Mouse (Mus musculus) cerebellum, adult 11 months (tissue): ENCODE data around the gene Rbms3.

Source experiments
- DNase-seq: peaks from one replicate; pipeline ENCODE4 v3.0.0; 2022

Rbms3 gene

DNA sequence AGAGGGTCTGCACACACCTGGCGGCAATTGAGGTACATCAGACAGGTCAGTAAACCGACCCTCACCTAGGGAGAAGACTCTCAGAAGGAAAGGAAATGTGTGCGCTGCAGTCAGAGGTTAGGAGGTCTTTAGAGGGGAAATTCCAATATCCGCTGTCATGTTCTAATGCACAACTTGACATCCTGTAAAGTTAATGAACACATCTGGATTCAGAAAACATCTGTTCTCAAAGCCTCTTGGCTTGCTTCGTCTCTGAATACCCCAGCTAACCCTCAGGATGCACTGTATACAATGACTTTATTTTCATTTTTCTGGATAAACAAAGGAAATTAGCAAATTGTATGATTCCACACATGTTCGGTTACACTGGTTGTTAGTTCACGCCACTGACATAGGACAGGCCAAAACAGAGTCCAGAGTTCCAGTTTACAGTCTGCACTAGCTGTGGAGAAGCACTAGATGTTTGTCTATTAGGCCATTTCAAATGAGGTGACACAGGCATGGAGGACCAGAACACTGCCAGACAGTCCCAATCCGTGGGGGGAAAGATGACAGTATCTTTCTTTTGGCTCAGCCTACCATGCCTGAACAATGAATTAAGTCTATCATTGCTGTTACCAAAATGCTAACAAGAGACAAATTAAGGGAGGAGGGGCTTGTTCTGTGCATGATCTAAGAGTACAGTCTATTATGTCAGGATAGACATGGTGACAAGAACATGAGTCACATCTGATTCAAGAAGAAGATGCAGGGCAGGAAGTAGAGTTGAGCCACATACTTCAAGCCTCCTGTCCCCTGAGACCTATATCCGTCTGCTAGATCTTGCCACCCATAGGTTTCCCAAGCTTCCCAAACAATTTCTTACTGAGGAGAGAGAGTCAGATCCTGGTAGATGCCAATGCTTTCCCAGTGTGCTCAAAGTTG, 538.2 kb downstream of the Rbms3 start:
- no peak for DNase-seq

- peak; percentile 81 for DNase-seq
Observed at GRCm38 (mm10) chr9:117089409-117090147, 540.1 kb downstream of the Rbms3 start.

- DNase-seq: no peak
Observed at GRCm38 (mm10) chr9:117088309-117088708, 541.4 kb downstream of the Rbms3 start.

GRCm38 (mm10) chr9:117085706-117086105, 544.0 kb downstream of the Rbms3 start:
- no peak for DNase-seq

DNA sequence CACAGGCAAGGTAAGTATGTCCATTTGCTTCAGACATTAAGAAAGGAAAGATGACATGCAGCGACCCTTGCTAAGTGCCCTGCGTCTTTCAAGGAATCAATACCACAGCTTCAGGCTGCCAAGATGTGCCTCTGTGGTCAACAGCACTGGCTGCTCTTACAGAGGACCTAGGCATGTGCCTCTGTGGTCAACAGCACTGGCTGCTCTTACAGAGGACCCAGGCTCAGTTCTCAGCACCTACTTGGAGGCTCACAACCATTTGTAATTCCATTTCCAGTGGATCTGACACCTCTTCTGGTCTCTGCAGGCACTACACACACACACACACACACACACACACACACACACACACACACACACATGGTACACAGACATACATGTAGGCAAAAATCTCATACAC, 545.2 kb downstream of the Rbms3 start:
- no peak for DNase-seq

DNA sequence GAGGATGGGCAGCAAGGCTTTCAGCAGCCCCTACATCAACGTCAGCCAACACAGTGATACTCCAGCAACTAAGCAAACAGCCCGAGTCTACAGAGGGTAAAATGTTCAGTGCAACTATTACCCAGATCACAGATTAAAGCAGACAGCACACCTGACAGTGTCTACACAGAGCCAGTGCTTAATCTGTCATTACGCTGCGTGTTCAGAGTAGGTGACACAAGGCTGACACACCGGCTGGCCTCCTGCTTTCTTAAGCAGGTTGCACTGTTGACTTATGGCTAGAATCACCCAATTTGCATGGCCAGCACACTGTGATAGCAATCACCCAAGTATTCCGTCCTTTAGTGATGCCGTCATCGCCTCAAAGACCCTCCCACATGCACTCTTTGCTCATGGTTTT, 550.2 kb downstream of the Rbms3 start:
- DNase-seq: no peak

- DNase-seq: no peak
Observed at GRCm38 (mm10) chr9:117077548-117077947, 552.2 kb downstream of the Rbms3 start.

GRCm38 (mm10) chr9:117076785-117077184, 552.9 kb downstream of the Rbms3 start:
- DNase-seq: no peak

- no peak for DNase-seq
Observed at GRCm38 (mm10) chr9:117072433-117073099, 557.1 kb downstream of the Rbms3 start.

DNA sequence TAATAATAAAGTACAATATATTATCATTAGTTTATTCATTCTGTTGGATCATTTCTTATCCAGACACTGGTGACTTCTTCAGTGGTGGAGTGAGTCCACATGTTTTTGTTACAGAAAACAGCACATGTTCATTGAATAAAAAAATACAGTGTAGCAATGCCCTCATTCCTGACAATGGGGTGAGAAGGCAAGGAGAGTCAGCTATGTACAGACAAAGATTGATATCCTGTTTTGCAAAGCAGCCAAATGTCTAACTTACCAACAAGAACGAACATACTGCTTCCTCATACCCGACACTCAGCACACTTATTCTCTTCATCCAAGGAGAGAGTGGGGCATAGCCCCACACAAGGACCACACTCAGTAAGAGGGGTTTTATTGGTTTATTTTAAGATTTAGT, 559.1 kb downstream of the Rbms3 start:
- DNase-seq: no peak

DNA sequence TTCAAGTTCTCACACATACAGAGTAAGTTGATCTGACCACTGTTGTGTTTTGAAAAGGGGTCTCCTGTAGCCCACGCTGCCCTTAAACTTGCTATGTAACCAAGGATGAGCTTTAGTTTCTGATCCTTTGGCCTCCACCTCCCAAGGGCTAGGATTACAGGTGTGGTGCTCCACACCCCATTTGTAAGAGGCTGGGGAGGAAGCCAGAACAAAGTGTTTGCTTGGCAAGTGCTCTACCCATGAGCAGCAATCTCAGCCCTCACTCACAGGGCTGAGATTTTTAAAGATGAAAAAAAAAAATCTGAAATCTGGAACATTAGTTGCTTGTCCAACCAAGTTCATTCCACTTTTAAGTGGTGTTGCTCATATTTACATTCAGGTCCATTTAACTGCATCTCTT, 560.5 kb downstream of the Rbms3 start:
- no peak for DNase-seq

GRCm38 (mm10) chr9:117067703-117068419, 561.9 kb downstream of the Rbms3 start:
- DNase-seq: no peak

GRCm38 (mm10) chr9:117066502-117066901, 563.2 kb downstream of the Rbms3 start:
- no peak for DNase-seq

DNA sequence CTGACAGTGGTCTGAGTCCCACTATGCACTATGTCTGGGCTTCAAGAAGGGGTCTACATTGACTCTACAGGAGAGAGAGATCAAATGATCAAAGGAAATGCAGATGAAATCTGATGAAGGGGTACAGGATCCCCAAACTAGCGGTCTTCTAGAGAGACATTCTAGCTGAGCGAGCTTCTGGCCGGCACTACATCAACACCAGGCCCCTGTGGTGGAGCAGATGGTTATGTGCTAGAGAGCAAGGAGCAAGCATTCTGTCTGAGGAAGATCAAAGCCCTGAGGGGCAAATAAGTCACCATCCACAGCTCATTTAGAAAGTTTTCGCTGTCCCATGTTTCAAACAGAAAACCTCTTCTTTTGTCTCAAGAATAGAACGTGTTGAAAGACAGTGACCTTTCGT, 564.1 kb downstream of the Rbms3 start:
- DNase-seq: no peak

- no peak for DNase-seq
Observed at GRCm38 (mm10) chr9:117059586-117059985, 570.1 kb downstream of the Rbms3 start.

DNA sequence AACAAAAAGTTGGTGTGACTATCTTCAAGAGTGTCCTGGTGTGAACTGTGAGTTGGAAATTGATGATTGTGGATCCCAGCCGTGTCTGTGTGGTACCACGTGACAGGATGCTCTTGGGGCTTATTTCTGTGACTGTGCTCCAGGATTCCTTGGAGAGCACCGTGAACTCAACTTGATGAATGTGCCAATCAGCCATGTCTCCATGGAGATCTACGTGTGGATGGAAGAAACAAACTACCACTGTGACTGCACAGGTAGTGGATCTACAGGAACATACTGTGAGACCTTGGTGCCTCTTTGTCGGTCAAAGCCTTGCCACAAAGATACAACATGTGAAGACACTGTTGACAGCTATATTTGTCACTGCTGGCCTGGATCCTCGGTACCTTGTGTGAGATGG, 570.6 kb downstream of the Rbms3 start:
- DNase-seq: no peak

DNA sequence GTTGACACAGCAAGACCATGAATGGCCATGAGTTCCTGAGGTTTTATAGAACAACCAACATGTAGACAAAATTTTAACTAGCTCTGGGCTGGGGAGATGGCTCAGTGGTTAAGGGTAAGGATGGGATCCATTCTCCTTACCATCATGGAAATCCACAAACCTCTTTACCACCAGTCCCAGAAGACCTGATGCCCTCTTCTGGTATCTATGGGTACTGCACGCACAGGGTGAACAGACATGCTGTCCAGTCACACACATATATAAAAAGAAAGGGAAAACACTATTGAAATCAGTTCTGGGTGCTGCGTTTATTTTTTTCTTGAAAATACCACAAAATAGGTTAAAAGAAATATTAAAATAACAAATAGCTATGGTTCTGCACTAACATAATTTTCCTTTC, 577.8 kb downstream of the Rbms3 start:
- no peak for DNase-seq

- DNase-seq: no peak
Observed at GRCm38 (mm10) chr9:117048641-117049040, 581.1 kb downstream of the Rbms3 start.

DNA sequence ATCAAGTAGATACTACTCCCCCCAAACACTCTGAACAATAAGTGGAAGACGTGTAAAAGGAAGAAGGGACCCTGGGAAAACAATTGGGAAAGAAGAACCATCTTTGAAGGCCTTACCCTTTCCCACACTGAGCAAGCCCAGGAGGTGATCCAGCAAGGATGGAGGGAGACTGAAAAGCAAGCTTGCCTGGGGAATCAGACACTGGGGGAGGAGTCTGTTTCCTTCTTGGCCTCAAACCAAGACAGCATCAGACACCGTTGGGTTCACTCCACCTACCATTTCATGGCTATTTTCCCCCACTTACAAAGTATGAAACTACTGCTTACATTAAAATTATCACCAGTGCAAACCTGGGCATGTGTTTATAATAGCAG, 587.7 kb downstream of the Rbms3 start:
- no peak for DNase-seq

- no peak for DNase-seq
Observed at GRCm38 (mm10) chr9:117041291-117041992, 588.3 kb downstream of the Rbms3 start.

DNA sequence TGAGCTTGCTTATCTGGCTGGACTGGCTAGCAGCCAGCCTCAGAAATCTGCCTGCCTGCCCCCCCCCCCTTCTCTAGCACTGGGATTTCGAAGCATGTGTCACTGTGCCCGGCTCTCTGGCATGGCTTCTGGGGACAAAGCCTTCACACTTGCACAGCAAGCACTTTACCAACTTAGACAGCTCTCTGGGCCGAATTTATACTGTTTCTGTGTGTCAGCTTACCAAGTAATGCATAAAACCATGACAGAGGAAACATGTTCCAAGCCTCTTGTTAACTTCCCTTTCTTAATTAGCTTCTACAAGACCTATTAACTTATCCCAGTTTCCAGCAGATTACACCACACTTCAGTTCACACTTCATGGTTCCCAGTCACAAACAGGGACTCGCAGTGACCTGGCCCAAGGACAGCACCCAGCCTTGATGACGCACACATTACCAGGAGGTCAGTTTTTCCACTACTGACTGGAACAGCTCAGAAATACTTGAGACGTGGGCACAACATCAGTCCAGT, 589.7 kb downstream of the Rbms3 start:
- no peak for DNase-seq

- no peak for DNase-seq
Observed at GRCm38 (mm10) chr9:117032690-117033089, 597.0 kb downstream of the Rbms3 start.
